Mouse (Mus musculus) limb, embryonic 15.5 days (tissue): ENCODE results near the gene Urb2. TPM values are rescaled to one million over a fixed set of nuclear protein-coding genes. Genes with fewer than 3 reads are reported as not detected.

Source experiments
- ATAC-seq: fragments of 200-750 bp; cut with Nextera tagmentation; 2 replicates; pipeline ENCODE4 v1.8.0; 2017; ENCODE audit warnings: low read depth, moderate TSS enrichment; ENCODE audit not compliant: insufficient number of reproducible peaks, low FRiP score, low TSS enrichment
- H3K27ac ChIP-seq: fragments of 300-500 bp; sonication (generic); 2 replicates; pipeline ENCODE4 v1.5.1; 2015; ENCODE audit warnings: moderate library complexity, mild to moderate bottlenecking, inconsistent platforms
- H3K27me3 ChIP-seq: fragments of 300-500 bp; sonication (generic); 2 replicates; pipeline ENCODE4 v1.6.1; 2015; ENCODE audit warnings: inconsistent platforms
- H3K36me3 ChIP-seq: fragments of 300-500 bp; sonication (generic); 2 replicates; pipeline ENCODE4 v1.6.1; 2015; ENCODE audit warnings: inconsistent platforms
- H3K4me1 ChIP-seq: fragments of 300-500 bp; sonication (generic); 2 replicates; pipeline ENCODE4 v1.6.1; 2015; ENCODE audit warnings: inconsistent platforms
- H3K4me2 ChIP-seq: fragments of 300-500 bp; sonication (generic); 2 replicates; pipeline ENCODE4 v1.6.1; 2015; ENCODE audit warnings: mild to moderate bottlenecking, inconsistent platforms
- H3K4me3 ChIP-seq: fragments of 300-500 bp; sonication (generic); 2 replicates; pipeline ENCODE4 v1.5.1; 2015; ENCODE audit warnings: mild to moderate bottlenecking, inconsistent platforms
- H3K9ac ChIP-seq: fragments of 300-500 bp; sonication (generic); 2 replicates; pipeline ENCODE4 v1.6.1; 2015; ENCODE audit warnings: inconsistent platforms
- H3K9me3 ChIP-seq: fragments of 300-500 bp; sonication (generic); 2 replicates; pipeline ENCODE4 v1.6.1; 2016; ENCODE audit warnings: inconsistent platforms
- WGBS: fragments of 180-500 bp; shearing (Covaris S2); methylation state at CpG from one replicate; pipeline ENCODE4 v1.1.7; 2015; 5-methylcytosine and 5-hydroxymethylcytosine counted together
- polyA plus RNA-seq: library from polyadenylated mRNA; unstranded; fragments of >200 nt; fragmentation: Nextera tagmentation; extraction: Ambion mirVana; gene quantifications from 2 replicates; pipeline ENCODE4 v1.2.1, GENCODE M21; 2015

The Urb2 gene
- polyA plus RNA-seq, 1 experiment from 2014 or later = 5.0 TPM

DNA sequence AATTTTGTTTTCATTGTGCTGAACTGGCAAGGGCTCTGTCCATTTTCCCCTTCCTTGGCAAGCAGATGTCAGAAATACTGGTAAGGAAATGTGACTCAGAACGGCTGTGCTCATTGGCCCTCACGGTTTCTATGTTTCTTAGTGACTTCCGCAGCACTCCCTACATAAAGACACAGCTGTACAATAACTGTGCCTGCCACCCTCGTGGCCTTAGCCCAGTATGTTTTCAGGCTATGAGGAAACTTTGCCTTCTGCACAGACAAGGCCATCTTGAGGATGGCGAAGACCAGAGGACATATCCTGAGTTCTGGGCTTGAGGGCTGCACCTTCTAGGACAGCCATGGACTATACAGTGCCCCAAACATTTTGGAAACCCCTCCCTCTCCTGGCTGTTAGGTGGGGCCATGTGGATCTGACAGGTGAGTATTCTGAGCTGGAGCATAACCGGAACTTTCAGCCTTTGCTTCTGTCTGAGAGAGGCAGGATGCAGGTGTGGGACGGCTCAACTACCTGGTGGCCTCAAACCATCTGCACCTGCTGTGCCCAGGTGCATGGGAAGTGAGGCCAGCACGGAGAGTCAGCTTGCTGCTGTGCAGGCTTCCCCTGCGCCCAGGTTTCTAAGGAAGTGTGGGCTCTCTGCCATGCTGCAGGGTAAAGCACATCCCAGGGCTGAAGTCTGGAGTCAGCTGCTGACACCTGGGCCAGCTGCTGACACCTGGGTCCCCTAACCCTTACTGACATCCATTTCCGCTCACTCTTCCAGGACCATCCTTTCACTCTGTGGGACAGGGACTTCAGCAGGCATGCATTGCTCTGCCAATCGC is 35.7 kb downstream of the Urb2 start:
- no peaks in the 10 kb centered on the region for H3K9me3 ChIP-seq
- no peaks in the 10 kb centered on the region for H3K36me3 ChIP-seq
- no peak overlapping the region for H3K4me3 ChIP-seq
- no peak overlapping the region for H3K27ac ChIP-seq
- no peak overlapping the region for H3K4me2 ChIP-seq
- no peaks in the 10 kb centered on the region for H3K4me1 ChIP-seq
- no peaks in the 10 kb centered on the region for H3K27me3 ChIP-seq
- ATAC-seq = no peak
- H3K9ac ChIP-seq = no peak overlapping the region
- 67% methylated on average over 11 of the region's 11 CpGs for WGBS

DNA sequence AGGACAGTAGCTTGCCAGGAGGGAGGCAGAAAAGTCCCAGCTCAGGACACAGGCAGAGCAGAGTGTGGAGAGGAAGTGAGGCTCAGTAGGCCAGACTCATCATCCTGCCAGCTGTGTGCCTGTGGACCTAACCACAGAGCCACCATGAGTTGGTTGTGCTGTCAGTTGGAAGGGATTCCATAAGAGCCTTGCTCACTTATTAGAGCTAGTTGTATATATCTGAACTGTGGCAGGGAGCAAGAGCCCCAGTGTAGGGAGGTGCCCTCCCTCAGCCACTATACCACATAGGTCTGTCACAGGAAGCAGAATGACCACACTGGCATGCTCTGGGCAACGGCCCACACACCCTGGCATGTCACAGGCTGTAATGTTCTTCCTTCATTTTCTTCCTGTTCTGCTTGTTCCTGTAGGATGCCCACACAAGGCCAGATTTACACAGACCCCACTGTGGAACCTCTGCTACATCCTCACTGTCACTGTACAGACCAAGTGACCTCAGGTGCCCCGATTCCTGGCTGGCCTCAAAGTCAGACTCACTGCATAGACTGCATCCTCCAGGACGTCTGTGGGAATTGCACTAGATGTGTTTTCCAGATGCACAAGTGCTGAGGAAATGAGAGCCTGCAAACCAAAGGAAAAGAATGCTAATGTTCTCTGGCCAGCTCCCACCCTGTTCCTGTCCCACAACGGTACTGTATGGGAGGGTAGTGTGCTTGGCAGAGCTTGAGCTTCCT is 45.2 kb downstream of the Urb2 start:
- H3K4me3 ChIP-seq = no peak overlapping the region
- H3K9ac ChIP-seq = no peak overlapping the region
- 39% methylated on average over 4 of the region's 4 CpGs for WGBS
- H3K27ac ChIP-seq = peak overlapping the region; percentile 71
- peaks cover 14% of the 10 kb centered on the region for H3K4me1 ChIP-seq
- no peaks in the 10 kb centered on the region for H3K9me3 ChIP-seq
- no peaks in the 10 kb centered on the region for H3K36me3 ChIP-seq
- no peak overlapping the region for H3K4me2 ChIP-seq
- H3K27me3 ChIP-seq = no peaks in the 10 kb centered on the region
- peak; percentile 80 for ATAC-seq

GRCm38 (mm10) chr8:124067059-124067750 is 45.9 kb downstream of the Urb2 start:
- Histone ChIP-seq H3K27ac (peak overlapping the region; percentile 71), H3K4me2 (no peak overlapping the region)
- 52% methylated on average over 4 of the region's 4 CpGs for WGBS

GRCm38 (mm10) chr8:124070363-124071324 is 49.3 kb downstream of the Urb2 start:
- ATAC-seq = no peak
- Histone ChIP-seq H3K9me3 (no peaks in the 10 kb centered on the region), H3K4me1 (peaks cover 20% of the 10 kb centered on the region), H3K36me3 (no peaks in the 10 kb centered on the region), H3K27me3 (no peaks in the 10 kb centered on the region), H3K27ac (peak overlapping the region; percentile 18; the same call in 1 of the 2 replicates), H3K9ac (no peak overlapping the region), H3K4me2 (no peak overlapping the region), H3K4me3 (no peak overlapping the region)
- 21% methylated on average over 18 of the region's 18 CpGs for WGBS

More at GRCm38 (mm10) chr8:124067059-124067750, 45.9 kb downstream of the Urb2 start:
- H3K36me3 ChIP-seq = no peaks in the 10 kb centered on the region
- H3K4me1 ChIP-seq = peaks cover 20% of the 10 kb centered on the region
- no peaks in the 10 kb centered on the region for H3K9me3 ChIP-seq
- ATAC-seq = peak; percentile 61
- H3K4me3 ChIP-seq = no peak overlapping the region
- H3K9ac ChIP-seq = no peak overlapping the region
- H3K27me3 ChIP-seq = no peaks in the 10 kb centered on the region

- no peak overlapping the region for H3K9ac ChIP-seq
- no peaks in the 10 kb centered on the region for H3K36me3 ChIP-seq
- no peak for ATAC-seq
- H3K27ac ChIP-seq = peak overlapping the region; percentile 62
- peaks cover 27% of the 10 kb centered on the region for H3K4me1 ChIP-seq
- H3K9me3 ChIP-seq = no peaks in the 10 kb centered on the region
- H3K4me2 ChIP-seq = no peak overlapping the region
- H3K27me3 ChIP-seq = no peaks in the 10 kb centered on the region
- no peak overlapping the region for H3K4me3 ChIP-seq
- 33% methylated on average over 8 of the region's 8 CpGs for WGBS
Observed at GRCm38 (mm10) chr8:124075977-124076376, 54.7 kb downstream of the Urb2 start.

DNA sequence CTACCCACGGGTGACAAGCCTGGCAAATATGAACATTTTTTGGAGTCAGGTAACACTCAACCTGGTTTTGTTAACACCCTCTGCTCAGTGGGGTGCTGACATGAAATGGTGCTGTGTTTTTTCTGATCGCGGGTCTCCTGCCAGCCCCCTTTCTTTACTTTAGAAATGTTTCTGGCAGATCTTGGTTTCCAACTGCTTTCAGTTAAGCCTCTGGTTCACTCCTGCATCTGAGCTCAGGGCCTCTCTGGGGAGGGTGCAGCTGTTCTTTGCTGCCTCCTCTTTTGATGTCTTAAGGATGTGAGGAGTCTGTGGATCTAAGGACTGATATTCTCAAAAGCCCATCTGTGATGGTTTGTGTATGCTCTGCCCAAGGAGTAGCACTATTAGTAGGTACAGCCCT is 55.1 kb downstream of the Urb2 start:
- Histone ChIP-seq H3K27ac (peak overlapping the region; percentile 62), H3K4me3 (no peak overlapping the region), H3K4me2 (no peak overlapping the region), H3K4me1 (peaks cover 28% of the 10 kb centered on the region), H3K27me3 (no peaks in the 10 kb centered on the region), H3K36me3 (no peaks in the 10 kb centered on the region), H3K9ac (no peak overlapping the region), H3K9me3 (no peaks in the 10 kb centered on the region)
- no peak for ATAC-seq
- WGBS = 25% methylated on average over 3 of the region's 3 CpGs

GRCm38 (mm10) chr8:124077377-124077776 is 56.1 kb downstream of the Urb2 start:
- Histone ChIP-seq H3K9ac (no peak overlapping the region), H3K27me3 (no peaks in the 10 kb centered on the region), H3K4me1 (peaks cover 22% of the 10 kb centered on the region), H3K4me2 (no peak overlapping the region), H3K36me3 (no peaks in the 10 kb centered on the region), H3K27ac (no peak overlapping the region), H3K9me3 (no peaks in the 10 kb centered on the region), H3K4me3 (no peak overlapping the region)
- no peak for ATAC-seq
- WGBS = 81% methylated on average over 8 of the region's 8 CpGs

GRCm38 (mm10) chr8:124077998-124078397 is 56.7 kb downstream of the Urb2 start:
- ATAC-seq = no peak
- Histone ChIP-seq H3K9ac (no peak overlapping the region), H3K9me3 (no peaks in the 10 kb centered on the region), H3K27me3 (no peaks in the 10 kb centered on the region), H3K4me3 (no peak overlapping the region), H3K36me3 (no peaks in the 10 kb centered on the region), H3K4me1 (peaks cover 22% of the 10 kb centered on the region), H3K4me2 (no peak overlapping the region), H3K27ac (no peak overlapping the region)
- 76% methylated on average over 10 of the region's 10 CpGs for WGBS

GRCm38 (mm10) chr8:124078969-124079368 is 57.7 kb downstream of the Urb2 start:
- H3K9me3 ChIP-seq = no peaks in the 10 kb centered on the region
- H3K27me3 ChIP-seq = no peaks in the 10 kb centered on the region
- H3K36me3 ChIP-seq = no peaks in the 10 kb centered on the region
- no peak overlapping the region for H3K9ac ChIP-seq
- ATAC-seq = no peak
- H3K4me3 ChIP-seq = no peak overlapping the region
- H3K4me1 ChIP-seq = peaks cover 22% of the 10 kb centered on the region
- no peak overlapping the region for H3K4me2 ChIP-seq
- 77% methylated on average over 7 of the region's 7 CpGs for WGBS
- H3K27ac ChIP-seq = no peak overlapping the region

GRCm38 (mm10) chr8:124080467-124081326 is 59.4 kb downstream of the Urb2 start:
- Histone ChIP-seq H3K27ac (no peak overlapping the region), H3K4me2 (no peak overlapping the region), H3K4me3 (no peak overlapping the region), H3K9me3 (no peaks in the 10 kb centered on the region), H3K27me3 (no peaks in the 10 kb centered on the region), H3K36me3 (no peaks in the 10 kb centered on the region), H3K4me1 (peaks cover 22% of the 10 kb centered on the region), H3K9ac (no peak overlapping the region)
- 65% methylated on average over 21 of the region's 21 CpGs for WGBS
- ATAC-seq = no peak
